Mouse (Mus musculus) cerebellum, adult 2 months (tissue): Measurements from ENCODE around the gene Hpse2. TPM values are rescaled to one million over a fixed set of nuclear protein-coding genes. Genes with fewer than 3 reads are reported as not detected.

Experiments
- DNase-seq, 2 experiments: peaks; one replicate each; pipeline ENCODE4 v3.0.0; 2021
- H3K27ac ChIP-seq: fragments of 200-500 bp; 2 replicates; pipeline ENCODE4 v1.5.1; 2012; ENCODE audit warnings: low read length, control low read depth, inconsistent platforms; ENCODE audit not compliant: insufficient read depth
- H3K27me3 ChIP-seq: fragments of 200-500 bp; 2 replicates; pipeline ENCODE4 v1.6.1; 2012; ENCODE audit warnings: inconsistent platforms, mild to moderate bottlenecking, low read length, moderate library complexity; ENCODE audit not compliant: control insufficient read depth, insufficient read depth
- H3K4me1 ChIP-seq: fragments of 200-500 bp; 2 replicates; pipeline ENCODE4 v1.6.1; 2011; ENCODE audit warnings: low read length; ENCODE audit not compliant: control insufficient read depth, insufficient read depth
- H3K4me3 ChIP-seq: fragments of 200-500 bp; replicated peaks from 2 replicates; pipeline ENCODE3; 2011; ENCODE audit warnings: mild to moderate bottlenecking, low read depth, low read length, control low read depth; ENCODE audit not compliant: insufficient read depth
- CTCF ChIP-seq: fragments of 200-500 bp; IDR thresholded peaks from 2 replicates; pipeline ENCODE4 v1.5.1; 2011; ENCODE audit warnings: low read depth, mild to moderate bottlenecking, control low read depth, low read length, moderate library complexity, borderline replicate concordance; ENCODE audit not compliant: insufficient read depth
- POLR2A ChIP-seq: fragments of 200-500 bp; IDR thresholded peaks from 2 replicates; pipeline ENCODE4 v1.6.1; 2011; ENCODE audit warnings: low read length, control low read depth, borderline replicate concordance; ENCODE audit not compliant: insufficient read depth
- WGBS: fragments of 180-500 bp; shearing (Covaris S2); methylation state at CpG from one replicate; pipeline ENCODE4 v1.1.7; 2018; 5-methylcytosine and 5-hydroxymethylcytosine counted together
- polyA plus RNA-seq: library from polyadenylated mRNA; depleted of rRNA; stranded (reverse); fragments of >200 nt; gene quantifications from 2 replicates; pipeline ENCODE4 v1.2.3, GENCODE M21; 2012

Hpse2 gene
- polyA plus RNA-seq, 1 experiment = 0.11 TPM

DNA sequence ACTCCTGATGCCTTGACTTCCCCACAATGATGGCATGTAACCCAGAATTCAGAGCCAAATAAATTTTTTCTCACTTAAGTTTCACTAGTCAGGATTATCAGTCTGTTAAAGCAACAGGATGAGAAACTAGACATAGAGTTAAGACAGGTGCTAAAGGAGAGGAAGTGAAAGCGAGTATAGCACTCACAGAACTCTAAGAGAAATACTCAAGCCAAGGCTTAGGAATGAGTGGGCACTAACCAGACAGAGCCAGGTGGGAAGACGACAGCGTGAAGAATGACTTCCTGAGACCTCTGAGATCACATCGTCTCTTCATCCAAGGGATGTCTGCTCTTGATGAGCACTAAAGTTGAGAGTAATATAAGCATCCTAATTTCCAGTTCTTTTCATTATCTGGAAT lies 144.2 kb downstream of the Hpse2 start:
- no peak for DNase-seq
- no peaks in the 10 kb centered on the region for H3K27me3 ChIP-seq
- 82% methylated on average over 4 of the region's 4 CpGs for WGBS

DNA sequence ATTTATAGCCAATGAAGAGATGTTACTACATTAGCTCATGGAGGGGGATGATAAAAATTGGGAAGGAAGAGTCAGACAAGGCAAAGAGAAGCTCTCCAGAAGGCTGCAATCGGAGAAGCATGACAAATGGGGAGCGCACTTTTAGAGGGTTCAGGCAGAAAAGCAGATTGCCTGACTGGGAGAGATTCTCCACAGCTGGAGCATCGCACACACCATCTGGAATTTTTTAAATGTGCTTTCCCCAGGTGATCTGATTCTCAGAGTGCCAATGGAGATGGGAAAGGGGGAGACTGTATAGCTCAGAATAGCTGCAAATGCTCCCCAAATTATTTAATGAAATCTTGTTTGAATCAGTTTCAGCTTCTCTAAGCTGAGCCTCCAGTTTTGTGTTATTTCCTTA lies 156.4 kb downstream of the Hpse2 start:
- TF ChIP-seq POLR2A (no peak), CTCF (no peak)
- Histone ChIP-seq H3K4me3 (no peak overlapping the region), H3K4me1 (no peaks in the 10 kb centered on the region), H3K27me3 (no peaks in the 10 kb centered on the region), H3K27ac (no peak overlapping the region)
- 73% methylated on average over 3 of the region's 3 CpGs for WGBS
- no peak for DNase-seq

More for the DNA sequence above, 144.2 kb downstream of the Hpse2 start:
- H3K4me1 ChIP-seq = no peaks in the 10 kb centered on the region
- no peak overlapping the region for H3K4me3 ChIP-seq
- H3K27ac ChIP-seq = no peak overlapping the region
- TF ChIP-seq POLR2A = no peak
- TF ChIP-seq CTCF = no peak

DNA sequence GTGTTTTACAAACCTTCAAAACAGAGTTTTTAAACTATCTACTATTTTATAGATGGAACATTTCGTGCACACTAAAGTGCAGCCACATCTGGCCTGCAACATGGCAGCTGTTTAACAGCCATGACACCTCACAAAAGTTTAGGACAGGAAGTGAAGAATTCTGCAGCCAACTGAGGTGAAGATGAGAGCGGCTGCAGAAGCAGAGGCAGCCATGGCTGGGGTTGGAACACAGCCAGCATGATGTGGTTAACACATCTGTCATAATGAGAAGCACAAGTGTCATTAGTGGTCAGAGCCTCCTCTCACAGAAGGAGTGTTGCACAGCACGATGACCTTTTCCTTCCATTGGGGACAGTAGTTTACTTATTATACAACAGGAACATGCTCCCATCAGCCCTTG lies 194.6 kb downstream of the Hpse2 start:
- WGBS = 72% methylated on average over 3 of the region's 3 CpGs
- Histone ChIP-seq H3K27me3 (no peaks in the 10 kb centered on the region), H3K27ac (no peak overlapping the region), H3K4me1 (no peaks in the 10 kb centered on the region), H3K4me3 (no peak overlapping the region)
- no peak for TF ChIP-seq POLR2A
- no peak for TF ChIP-seq CTCF
- DNase-seq = no peak

DNA sequence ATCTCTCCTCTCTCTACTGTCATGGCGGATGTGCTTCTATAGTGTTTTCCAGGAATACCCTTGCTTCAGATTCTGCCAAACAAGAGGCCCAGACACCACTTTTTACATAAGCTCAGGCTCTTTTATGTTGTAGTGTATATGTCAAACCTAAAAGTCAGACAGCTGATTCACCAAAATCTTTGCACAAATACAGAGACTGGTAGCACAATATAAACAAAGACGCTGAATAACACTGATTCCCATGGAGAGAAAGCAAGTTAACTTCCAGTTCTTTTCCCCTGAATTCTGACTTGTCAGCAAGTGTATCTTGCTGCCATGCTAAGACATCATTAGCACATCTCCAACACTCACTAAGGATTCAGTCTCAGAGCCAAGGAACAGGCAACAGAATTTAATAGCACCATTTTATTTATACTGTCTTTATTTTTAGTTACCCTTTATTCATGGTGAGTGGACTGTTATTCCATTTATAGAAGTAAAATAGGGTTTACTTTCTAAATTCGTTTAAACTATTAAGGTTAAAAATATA lies 212.7 kb downstream of the Hpse2 start:
- H3K4me3 ChIP-seq = no peak overlapping the region
- TF ChIP-seq CTCF (no peak), POLR2A (no peak)
- no peak overlapping the region for H3K27ac ChIP-seq
- WGBS = 84% methylated on average over 3 of the region's 3 CpGs
- no peak for DNase-seq
- H3K27me3 ChIP-seq = no peaks in the 10 kb centered on the region
- H3K4me1 ChIP-seq = no peaks in the 10 kb centered on the region

DNA sequence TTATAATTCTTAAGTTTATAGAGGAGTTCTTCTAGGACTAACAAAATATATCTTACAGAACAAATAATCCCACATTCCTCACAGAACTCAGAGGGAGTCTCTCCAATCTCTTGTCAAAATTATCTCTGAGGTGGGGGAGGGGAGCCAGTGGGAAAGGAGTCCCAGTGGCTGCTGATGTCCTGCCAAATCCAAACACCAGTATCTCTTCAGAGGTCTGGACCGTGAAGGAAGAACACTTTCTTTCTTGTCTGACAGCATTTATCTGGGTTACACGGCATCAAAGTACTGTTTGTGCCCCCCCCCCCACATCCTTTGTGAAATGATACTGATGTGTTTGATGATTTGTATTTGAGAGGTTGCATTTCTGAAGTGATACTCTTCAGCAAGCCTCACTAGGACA lies 213.3 kb downstream of the Hpse2 start:
- Histone ChIP-seq H3K27me3 (no peaks in the 10 kb centered on the region), H3K4me1 (no peaks in the 10 kb centered on the region), H3K4me3 (no peak overlapping the region), H3K27ac (no peak overlapping the region)
- TF ChIP-seq POLR2A (no peak), CTCF (no peak)
- 33% methylated on average over 2 of the region's 2 CpGs for WGBS
- no peak for DNase-seq

DNA sequence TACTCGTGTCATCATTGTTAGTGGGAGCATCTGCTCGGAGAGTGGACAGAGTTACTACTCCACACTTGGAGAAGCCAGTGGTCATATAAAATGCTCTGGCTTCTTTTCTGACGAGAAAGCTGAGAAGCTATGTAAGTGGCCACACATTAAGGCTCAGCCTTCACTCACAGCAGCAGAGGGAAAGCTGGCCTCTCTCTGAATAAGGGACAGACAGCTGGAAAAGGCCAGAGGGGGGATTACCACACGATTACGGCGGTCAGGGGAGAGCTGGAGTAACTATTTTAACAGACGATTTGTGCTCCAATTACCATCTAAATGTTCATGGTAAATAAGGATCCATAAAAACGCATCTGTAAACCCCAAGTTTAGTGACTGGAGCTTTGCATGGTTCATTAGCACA lies 232.1 kb downstream of the Hpse2 start:
- H3K27ac ChIP-seq = no peak overlapping the region
- TF ChIP-seq CTCF (no peak), POLR2A (no peak)
- no peaks in the 10 kb centered on the region for H3K4me1 ChIP-seq
- no peak overlapping the region for H3K4me3 ChIP-seq
- DNase-seq = no peak
- no peaks in the 10 kb centered on the region for H3K27me3 ChIP-seq
- WGBS = 50% methylated on average over 8 of the region's 8 CpGs

DNA sequence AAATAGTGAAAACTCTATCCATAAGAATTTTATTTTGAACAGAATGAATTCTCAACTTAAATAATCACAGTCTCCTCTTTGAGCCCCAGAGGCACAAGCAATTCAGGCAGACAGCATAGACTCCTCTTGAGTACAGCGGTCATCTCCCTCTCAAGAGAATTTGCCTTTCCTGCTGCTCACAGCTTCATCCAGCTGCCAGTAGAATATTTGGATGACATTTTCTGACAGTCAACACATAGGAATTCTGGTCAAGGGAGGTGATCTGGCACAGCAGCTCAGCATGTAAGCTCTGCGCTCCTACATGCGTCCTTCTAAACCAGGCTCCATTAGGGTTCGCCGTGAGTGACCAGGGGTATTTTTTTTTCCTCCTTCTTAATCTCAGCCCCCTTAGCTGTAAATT lies 232.6 kb downstream of the Hpse2 start:
- H3K27ac ChIP-seq = no peak overlapping the region
- no peak for DNase-seq
- no peaks in the 10 kb centered on the region for H3K27me3 ChIP-seq
- TF ChIP-seq CTCF = no peak
- no peak for TF ChIP-seq POLR2A
- no peaks in the 10 kb centered on the region for H3K4me1 ChIP-seq
- WGBS = 83% methylated on average over 5 of the region's 5 CpGs
- no peak overlapping the region for H3K4me3 ChIP-seq

DNA sequence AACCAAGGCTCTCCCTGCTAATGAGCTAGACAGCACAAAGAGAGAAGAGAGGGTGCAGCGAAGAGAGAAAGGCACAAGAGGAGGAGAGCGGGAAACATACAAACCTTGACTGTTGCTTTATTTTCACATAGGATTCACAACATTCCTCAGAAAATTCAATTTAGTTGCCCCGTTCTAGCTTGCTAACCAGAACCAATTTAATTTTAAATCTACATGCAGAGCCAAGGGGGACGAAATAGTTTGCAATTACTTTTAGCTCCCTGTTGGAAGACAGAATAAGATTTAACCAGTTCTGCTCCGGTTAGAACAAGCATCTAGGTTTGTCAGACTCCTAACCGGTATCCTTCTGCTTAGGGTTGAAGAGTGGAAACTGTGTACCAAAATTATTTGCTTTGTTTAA lies 240.3 kb downstream of the Hpse2 start:
- DNase-seq = no peak
- no peak for TF ChIP-seq CTCF
- no peak for TF ChIP-seq POLR2A
- no peak overlapping the region for H3K4me3 ChIP-seq
- no peaks in the 10 kb centered on the region for H3K27me3 ChIP-seq
- WGBS = 77% methylated on average over 6 of the region's 6 CpGs
- H3K27ac ChIP-seq = no peak overlapping the region
- no peaks in the 10 kb centered on the region for H3K4me1 ChIP-seq
